Mouse (Mus musculus) ES-E14 (cell line): ENCODE results near the gene A930033H14Rik. TPM values are rescaled to one million over a fixed set of nuclear protein-coding genes. Genes with fewer than 3 reads are reported as not detected.

Experiments
- DNase-seq: peaks from one replicate; pipeline ENCODE4 v3.0.0-alpha.2; 2013; ENCODE audit warnings: low read depth, low spot score
- H3K27ac ChIP-seq: 2 replicates; pipeline ENCODE4 v1.5.1; 2012; ENCODE audit warnings: low read depth, mild to moderate bottlenecking, low read length, moderate library complexity, mixed read lengths; ENCODE audit not compliant: poor library complexity, insufficient read depth, severe bottlenecking
- H3K36me3 ChIP-seq: 2 replicates; pipeline ENCODE4 v1.6.1; 2012; ENCODE audit warnings: mild to moderate bottlenecking, low read length, moderate library complexity, mixed read lengths; ENCODE audit not compliant: control insufficient read depth, poor library complexity, insufficient read depth, severe bottlenecking
- H3K4me1 ChIP-seq, 2 experiments: fragments of 150-350 bp in 1 of 2; sonication (generic) in 1 of 2; 2 replicates each; pipeline ENCODE4 v1.6.1; 2012; ENCODE audit warnings: low read length in 2 of 2, mild to moderate bottlenecking in 1 of 2, mixed read lengths in 1 of 2; ENCODE audit not compliant: control insufficient read depth in 2 of 2, insufficient read depth in 2 of 2, poor library complexity in 1 of 2
- H3K4me3 ChIP-seq, 2 experiments: fragments of 150-350 bp in 1 of 2; sonication (generic) in 1 of 2; 2 replicates each; pipeline ENCODE4 v1.5.1; 2012; ENCODE audit warnings: low read length in 2 of 2, low read depth in 1 of 2, mild to moderate bottlenecking in 1 of 2, mixed read lengths in 1 of 2; ENCODE audit not compliant: insufficient read depth in 1 of 2, poor library complexity in 1 of 2, severe bottlenecking in 1 of 2
- H3K9ac ChIP-seq: 2 replicates; pipeline ENCODE4 v1.6.1; 2012; ENCODE audit warnings: low read depth, mild to moderate bottlenecking, low read length, mixed read lengths; ENCODE audit not compliant: poor library complexity, insufficient read depth, severe bottlenecking
- H3K9me3 ChIP-seq: fragments of 150-350 bp; sonication (generic); 2 replicates; pipeline ENCODE4 v1.6.1; 2012; ENCODE audit warnings: low read depth, mild to moderate bottlenecking, low read length; ENCODE audit not compliant: control insufficient read depth, insufficient read depth
- CHD2 ChIP-seq: IDR thresholded peaks from 2 replicates; pipeline ENCODE4 v1.6.1; 2014; ENCODE audit warnings: mild to moderate bottlenecking, low read depth, low read length, inconsistent platforms
- HCFC1 ChIP-seq: IDR thresholded peaks from 2 replicates; pipeline ENCODE4 v1.6.1; 2012; ENCODE audit warnings: low read length, inconsistent platforms, borderline replicate concordance; ENCODE audit not compliant: insufficient read depth
- MAFK ChIP-seq: IDR thresholded peaks from 2 replicates; pipeline ENCODE4 v1.6.1; 2014; ENCODE audit warnings: mild to moderate bottlenecking, low read depth, low read length, inconsistent platforms; ENCODE audit not compliant: insufficient read depth
- ZC3H11A ChIP-seq: IDR thresholded peaks from 2 replicates; pipeline ENCODE4 v1.6.1; 2012; ENCODE audit warnings: low read depth, mild to moderate bottlenecking, inconsistent platforms, low read length, borderline replicate concordance
- ZNF384 ChIP-seq: IDR thresholded peaks from 2 replicates; pipeline ENCODE4 v1.6.1; 2012; ENCODE audit warnings: low read depth, low read length, inconsistent platforms
- in situ Hi-C, 2 experiments: fragments of 600-800 bp; cut with MboI; formaldehyde crosslinking; loops; one replicate each; pipeline ENCODE4 v1.15.1; 2025; ENCODE audit warnings: low sequenced_read_pairs in 2 of 2, inconsistent platforms in 1 of 2; ENCODE audit not compliant: unreplicated experiment in 2 of 2
- total RNA-seq: library from RNA; depleted of rRNA; stranded (reverse); fragments of 300-350 nt; gene quantifications from 2 replicates; pipeline ENCODE4 v1.2.3, GENCODE M21; 2012

Gene A930033H14Rik
- total RNA-seq, 1 experiment, result 0.45 TPM

DNA sequence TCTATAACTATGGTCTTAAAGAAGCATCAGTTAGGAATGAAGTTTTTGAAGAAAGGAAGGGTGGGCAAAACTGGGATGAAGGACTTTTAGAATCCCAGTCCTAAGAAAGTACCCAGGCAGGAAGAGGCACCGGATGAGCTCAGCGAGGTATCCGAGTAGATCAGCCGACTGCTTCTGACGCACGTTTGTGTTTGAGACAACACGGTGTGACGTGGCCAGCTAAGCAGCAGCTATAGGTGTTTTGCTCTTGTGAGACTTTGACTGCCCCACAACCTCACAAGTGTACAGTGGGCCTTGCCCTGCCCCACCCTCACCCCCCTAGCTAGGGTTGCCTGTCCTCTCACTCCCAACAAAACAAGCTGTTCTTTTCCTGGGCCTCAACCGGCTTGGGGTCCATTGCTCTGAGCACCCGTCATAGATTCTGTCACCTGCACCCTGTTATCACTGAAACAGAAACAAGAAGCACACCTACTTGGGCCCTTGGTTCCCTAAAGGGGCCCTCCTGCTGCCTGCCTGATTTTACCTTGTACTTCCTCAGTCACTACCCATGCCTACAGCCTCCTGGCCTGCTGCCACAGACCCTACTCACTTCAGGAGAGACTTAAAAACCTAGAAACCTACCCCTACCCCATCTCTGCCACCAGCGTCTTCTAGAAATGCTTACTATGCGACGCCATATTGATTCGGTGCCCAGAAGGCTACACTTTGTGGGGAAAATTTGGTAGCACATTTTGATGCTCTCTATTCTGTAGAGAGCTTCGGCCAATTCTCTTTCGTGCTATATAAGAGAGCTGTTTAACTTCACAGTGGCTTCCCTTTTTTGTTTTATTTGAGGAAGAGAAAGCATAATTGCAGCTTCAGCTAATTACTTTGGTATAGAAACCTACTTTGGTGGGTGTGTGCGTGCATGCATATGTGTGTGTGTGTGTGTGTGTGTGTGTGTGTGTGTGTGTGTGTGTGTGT, 39.5 kb upstream of the A930033H14Rik start:
- no peak overlapping the region for H3K9ac ChIP-seq
- no peak overlapping the region for H3K27ac ChIP-seq
- TF ChIP-seq MAFK (no peak), CHD2 (no peak), ZC3H11A (no peak), HCFC1 (no peak), ZNF384 (no peak)
- no peaks in the 10 kb centered on the region for H3K36me3 ChIP-seq
- no peak overlapping the region for H3K4me3 ChIP-seq
- H3K9me3 ChIP-seq, result no peaks in the 10 kb centered on the region
- in situ Hi-C loops, result no loop called here
- H3K4me1 ChIP-seq, result no peaks in the 10 kb centered on the region; a peak in 1 of 4 replicates
- no peak for DNase-seq

DNA sequence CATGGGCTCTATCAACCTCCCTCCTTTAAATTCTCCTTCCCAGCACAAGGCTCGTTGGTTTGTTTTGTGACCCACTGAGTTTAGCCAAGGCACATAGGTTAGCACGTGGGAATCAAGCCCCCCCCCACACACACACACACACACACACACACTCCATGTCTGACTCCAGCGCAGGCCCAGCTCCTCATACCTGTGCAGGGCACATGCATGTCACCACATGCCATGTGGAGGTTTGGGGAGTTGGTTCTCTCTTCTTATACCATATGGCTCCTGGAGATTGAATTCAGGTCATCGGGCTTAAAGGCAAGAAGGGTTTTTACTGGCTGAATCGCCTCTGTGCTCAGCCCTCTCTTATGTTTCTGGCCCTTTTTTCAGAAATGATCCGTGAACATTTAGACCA, 38.4 kb upstream of the A930033H14Rik start:
- no peak overlapping the region for H3K4me3 ChIP-seq
- in situ Hi-C loops, result no loop called here

DNA sequence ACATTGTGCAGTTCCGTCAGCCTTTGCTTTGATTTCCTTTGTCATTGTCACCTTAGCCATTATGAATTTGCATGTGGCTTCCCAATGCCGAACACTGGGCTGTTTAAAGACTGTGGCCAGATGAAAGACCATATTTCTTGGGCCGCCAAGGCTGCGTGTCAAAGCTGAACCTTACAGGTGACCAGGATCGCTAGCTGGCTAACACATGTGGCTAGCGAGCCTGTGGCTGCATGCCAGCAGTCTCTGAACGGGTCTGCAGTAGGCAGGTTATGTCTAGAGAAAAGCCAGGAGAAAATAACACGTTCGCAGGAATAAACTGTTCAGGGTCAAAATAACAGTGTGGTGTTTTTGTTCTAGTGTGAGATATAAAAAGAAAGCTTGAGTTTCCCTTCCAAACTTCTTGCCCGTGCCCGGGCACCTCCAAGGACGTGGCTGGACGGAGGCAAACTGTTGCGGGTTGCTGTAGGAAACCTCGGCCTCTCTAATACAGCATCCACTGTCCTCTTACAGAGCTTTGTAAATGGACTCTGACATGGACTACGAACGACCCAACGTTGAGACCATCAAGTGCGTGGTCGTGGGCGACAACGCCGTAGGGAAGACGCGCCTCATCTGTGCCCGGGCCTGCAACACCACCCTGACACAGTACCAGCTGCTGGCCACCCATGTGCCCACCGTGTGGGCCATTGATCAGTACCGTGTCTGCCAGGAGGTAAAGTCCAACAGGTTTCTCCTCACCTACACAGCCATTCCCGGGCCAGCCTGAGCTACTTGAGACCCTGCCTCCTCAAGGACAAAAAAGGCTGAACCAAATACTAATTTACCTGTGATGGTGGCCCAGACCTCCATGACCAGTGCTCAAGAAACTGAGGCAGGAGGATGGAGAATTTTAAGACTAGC, 35.6 kb upstream of the A930033H14Rik start:
- no peak overlapping the region for H3K27ac ChIP-seq
- no peak for TF ChIP-seq MAFK
- no peak for TF ChIP-seq ZC3H11A
- TF ChIP-seq CHD2, result no peak
- TF ChIP-seq HCFC1, result no peak
- no peak for TF ChIP-seq ZNF384

More for the DNA sequence above, 38.4 kb upstream of the A930033H14Rik start:
- no peak for DNase-seq
- Histone ChIP-seq H3K9ac (no peak overlapping the region), H3K27ac (no peak overlapping the region), H3K36me3 (no peaks in the 10 kb centered on the region), H3K4me1 (no peaks in the 10 kb centered on the region; a peak in 1 of 4 replicates), H3K9me3 (no peaks in the 10 kb centered on the region)
- TF ChIP-seq MAFK (no peak), CHD2 (no peak), HCFC1 (no peak)

DNA sequence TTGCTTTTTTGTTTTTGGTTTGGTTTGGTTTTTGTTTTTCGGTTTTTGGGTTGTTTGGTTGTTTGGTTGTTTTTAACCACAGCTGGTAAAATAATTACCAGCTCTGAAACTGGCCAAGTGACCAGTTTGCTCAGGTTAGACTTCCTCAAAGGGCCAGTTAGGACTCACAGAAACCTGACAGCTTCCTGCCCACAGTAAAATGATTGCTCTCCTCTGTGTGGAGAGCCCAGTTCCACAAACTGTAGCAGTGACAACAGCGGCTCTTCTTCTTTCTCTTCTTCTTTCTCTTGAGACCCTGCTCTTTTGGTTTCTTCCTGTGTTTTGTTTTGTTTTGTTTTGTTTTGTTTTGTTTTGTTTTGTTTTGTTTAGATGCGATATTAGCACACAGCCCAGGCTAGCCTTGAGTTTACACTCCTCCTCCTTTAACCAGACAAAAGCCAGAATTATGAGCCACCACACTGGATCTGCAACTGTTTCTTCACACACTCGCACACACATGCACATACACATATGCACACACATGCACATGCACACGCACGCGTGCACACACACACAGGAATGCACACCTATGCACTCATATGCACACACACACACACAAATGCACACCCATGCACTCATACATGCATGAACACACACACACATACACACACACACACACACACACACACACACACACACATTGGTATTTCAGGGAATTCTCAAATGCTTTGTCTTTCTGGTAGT, 34.6 kb upstream of the A930033H14Rik start:
- TF ChIP-seq HCFC1 (no peak), ZNF384 (no peak), CHD2 (no peak)
- in situ Hi-C loops, result no loop called here
- DNase-seq, result no peak
- Histone ChIP-seq H3K27ac (no peak overlapping the region), H3K36me3 (no peaks in the 10 kb centered on the region), H3K4me1 (no peaks in the 10 kb centered on the region; a peak in 1 of 4 replicates), H3K9me3 (no peaks in the 10 kb centered on the region), H3K9ac (no peak overlapping the region), H3K4me3 (no peak overlapping the region)

More for the DNA sequence above, 35.6 kb upstream of the A930033H14Rik start:
- no peak overlapping the region for H3K4me3 ChIP-seq
- DNase-seq, result no peak
- H3K4me1 ChIP-seq, result no peaks in the 10 kb centered on the region; a peak in 1 of 4 replicates
- H3K9me3 ChIP-seq, result no peaks in the 10 kb centered on the region
- H3K9ac ChIP-seq, result no peak overlapping the region
- H3K36me3 ChIP-seq, result no peaks in the 10 kb centered on the region
- in situ Hi-C loops, result no loop called here
